Mouse (Mus musculus) heart, postnatal 0 days (tissue): Measurements from ENCODE around the gene Oit3.

Source experiments
- CTCF ChIP-seq: IDR thresholded peaks from 2 replicates; pipeline ENCODE4 v1.5.1; 2016; ENCODE audit warnings: antibody characterized with exemption, control low read depth, low read depth
- EP300 ChIP-seq: IDR thresholded peaks from 2 replicates; pipeline ENCODE4 v1.6.1; 2016; ENCODE audit warnings: antibody characterized with exemption, low read depth

- TF ChIP-seq CTCF: no peak
- TF ChIP-seq EP300: no peak
Measured at GRCm38 (mm10) chr10:59429448-59430135, 12.0 kb downstream of the Oit3 start.
